Mouse (Mus musculus) right cerebral cortex, postnatal 14 days (tissue): ENCODE measurements at regions not wholly inside any gene's neighbourhood (a gene's known extent, or its start where the extent isn't known, plus 50 kb on each side); places are given as distances from the start of the nearest gene placed in this dataset.

Experiments used
- DNase-seq: peaks from one replicate; pipeline ENCODE4 v3.0.0; 2022

DNA sequence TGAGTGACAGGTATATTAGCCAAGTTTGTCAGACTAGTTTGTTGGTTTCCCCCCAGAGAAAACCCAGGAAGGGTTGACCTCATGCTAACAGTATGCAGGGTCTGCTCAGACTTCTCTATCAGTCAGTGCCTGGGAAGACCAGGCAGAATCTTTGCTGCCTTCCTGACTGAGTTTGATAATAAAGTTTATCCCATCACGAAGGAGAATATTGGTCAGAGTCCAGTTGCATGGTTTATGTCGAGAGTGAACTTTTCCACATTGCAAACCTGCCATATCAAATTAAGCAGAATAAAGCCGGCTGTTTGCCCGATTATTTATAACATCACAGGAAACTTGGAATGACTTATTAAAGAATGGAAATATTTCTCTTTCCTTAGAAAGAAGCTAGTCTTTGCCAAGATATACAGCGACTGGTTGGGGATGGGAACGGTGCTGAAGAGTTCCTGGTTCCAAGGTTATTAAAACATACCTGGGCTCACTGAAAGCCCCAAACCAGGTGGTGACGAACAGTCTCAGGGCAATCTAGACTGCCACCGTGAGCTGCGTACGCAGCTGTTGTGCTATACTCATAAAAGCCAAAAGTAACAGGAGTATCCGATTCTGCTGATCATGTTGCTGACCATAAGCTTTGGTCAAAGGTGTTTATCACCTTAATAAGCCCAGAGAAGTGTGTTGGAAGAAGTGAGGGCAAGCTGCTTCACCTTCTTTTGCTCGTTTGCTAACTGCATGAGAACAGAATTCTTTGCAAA, 1536.7 kb upstream of the Flrt2 start:
- no peak for DNase-seq

DNA sequence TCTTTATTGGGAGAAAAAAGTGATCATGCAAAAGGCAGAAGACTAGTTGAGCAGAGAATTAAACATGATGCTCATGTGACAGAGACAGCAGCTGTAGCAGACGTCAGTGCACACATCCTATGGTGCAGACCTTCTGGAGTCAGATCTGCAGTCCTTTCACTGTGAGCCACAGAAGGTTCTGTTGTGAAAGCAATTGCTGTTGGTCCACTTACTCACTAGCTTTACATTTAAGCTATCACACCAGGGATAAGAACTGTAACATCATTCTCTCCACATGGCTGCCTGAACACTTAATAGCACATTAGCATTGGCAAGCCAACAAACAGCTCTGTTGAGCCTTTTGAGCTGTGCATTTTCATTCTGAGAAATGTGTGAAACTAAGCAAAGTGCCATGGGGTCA, 1509.7 kb upstream of the Flrt2 start:
- DNase-seq = no peak

DNA sequence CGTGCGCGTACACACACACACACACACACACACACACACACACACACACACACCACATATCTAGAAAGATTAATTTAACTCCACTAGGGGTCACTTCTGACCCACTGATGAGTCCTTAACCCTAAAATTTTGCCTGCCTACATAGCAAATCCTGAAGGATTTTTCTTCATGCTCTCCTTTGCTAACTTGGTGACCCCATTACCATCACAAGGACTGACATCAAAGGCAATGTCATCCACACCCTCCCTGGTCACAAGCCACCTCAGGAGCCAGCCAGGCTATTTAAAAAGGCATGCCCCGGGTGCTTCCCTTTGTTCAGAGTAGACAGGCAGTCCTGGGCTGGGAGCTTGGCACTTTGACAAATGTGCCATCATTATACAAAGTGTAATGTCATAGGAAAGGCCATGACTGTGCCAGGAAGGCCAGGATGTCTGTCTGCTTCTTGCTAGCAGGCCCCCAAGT, 1501.4 kb upstream of the Flrt2 start:
- DNase-seq = no peak

DNA sequence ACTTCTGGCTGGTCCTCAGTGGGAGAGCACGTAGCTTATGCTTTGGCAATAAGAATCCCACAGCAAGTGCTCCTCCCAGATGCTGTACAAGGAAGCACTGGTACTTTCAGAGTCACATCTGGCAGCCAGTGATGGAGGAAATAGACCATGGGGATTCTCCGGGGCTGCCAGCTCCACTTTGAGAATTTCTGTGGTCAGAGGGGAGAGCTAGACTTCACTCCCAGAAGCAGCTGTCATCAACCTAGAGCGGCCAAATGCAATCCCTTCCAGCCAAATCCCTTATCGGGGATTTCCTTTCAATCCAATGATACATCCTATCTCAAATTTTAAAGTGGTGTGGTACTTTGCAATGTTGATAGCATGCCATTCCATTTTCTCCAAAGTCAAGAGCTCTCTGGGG, 1474.1 kb upstream of the Flrt2 start:
- DNase-seq = no peak

DNA sequence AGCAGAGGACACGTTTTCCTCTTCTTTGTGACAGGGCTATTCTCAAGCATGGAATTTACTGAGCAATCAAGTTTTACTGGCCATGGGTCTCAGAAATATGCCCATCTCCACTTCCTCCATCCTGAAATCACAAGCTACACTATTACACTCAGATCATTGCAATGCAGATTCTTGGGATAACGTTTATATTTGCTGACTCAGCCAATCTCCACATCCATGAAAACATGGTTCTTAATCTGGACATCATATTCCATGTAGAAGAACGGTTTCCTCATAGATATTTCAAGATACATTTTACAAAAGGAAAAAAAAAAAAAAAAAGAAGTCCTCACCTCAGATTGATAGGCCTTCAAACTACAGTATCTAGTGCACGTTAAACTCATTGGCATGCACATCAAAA, 1462.1 kb upstream of the Flrt2 start:
- no peak for DNase-seq

DNA sequence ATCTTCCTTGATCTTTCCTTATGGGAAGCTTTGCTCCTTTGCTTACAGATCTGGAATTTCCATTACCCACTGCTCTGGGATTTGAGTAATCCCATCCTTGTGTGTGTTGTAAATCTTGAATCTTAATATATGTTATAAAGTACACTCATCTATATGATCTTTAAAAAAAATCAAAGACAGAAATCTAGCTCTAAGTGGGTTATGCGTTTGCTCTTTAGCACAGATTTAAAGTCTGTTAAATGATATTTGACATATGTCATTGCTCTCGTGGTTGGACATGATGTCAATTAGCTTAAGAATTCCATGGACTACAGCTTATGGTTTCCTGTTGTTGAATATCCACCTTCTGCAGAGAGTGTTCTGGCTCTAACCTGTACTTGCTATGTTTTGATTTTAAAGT, 1446.7 kb upstream of the Flrt2 start:
- DNase-seq = no peak

DNA sequence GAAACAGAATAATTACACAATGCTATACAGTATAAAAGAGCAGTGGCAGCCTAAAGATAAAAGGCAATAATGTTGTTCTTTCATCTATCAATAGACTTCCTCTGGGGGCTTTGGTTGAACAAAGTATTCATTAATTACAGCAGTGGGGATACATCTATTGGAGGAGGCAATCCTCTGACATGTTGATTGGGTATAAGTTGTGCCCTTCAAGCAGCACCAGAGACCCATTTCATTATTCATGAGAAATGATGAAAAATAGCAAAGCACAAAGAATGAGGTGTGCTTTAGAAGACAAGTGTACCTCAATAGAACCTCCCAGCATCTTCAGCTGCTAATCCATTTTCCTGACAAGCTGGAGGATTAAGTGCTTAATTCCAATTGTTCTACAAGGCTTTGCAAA, 1444.7 kb upstream of the Flrt2 start:
- no peak for DNase-seq

DNA sequence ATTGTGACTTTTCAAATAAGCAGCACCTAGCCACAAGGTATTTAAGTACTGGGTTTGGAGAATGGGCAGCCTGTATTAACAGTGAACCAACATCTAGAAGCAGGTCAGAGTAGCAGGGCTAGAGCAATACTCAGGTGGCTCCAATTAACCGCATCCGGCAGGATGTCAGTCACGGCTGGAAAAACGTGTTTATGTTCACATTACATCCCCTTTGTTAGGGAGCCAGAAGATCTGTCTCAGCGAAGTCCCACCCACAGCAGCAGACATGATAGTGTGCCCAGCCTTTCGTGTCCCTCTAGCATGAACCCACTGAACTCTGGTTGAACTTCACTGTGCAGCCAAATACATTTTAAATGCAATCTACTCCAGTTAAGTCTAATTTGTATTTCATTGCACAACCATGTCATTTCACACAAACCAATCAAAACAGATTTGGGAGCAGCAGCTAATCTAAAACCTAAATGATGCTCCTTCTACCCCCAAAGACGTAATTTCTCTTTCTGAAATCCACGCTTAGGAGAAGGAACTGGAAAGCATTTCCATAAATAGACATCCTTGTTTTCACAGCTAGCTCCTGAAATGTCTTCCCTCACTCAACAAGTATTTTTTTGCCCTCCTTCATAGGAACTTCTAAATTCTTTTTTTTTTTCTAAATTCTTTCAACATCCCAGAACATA, 1438.9 kb upstream of the Flrt2 start:
- no peak for DNase-seq

DNA sequence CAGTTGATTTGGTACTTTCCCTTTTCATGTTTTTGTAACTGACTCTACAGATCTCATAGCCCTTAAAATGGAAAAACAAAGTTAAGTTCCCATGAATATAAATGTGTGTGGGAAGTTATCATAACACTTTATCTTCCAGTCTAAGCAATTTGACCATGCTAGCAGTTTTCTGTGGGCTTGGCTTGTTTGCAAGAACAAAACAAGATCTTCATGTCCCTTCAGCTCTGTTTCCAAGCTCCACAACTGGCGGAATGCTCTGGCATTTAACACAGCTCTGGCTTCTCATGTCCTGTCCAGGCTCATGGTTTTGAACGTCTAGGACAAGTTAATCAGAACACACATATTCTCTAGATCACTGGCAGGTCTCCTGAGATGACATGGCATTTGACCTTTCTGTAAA, 1411.1 kb upstream of the Flrt2 start:
- DNase-seq = no peak

DNA sequence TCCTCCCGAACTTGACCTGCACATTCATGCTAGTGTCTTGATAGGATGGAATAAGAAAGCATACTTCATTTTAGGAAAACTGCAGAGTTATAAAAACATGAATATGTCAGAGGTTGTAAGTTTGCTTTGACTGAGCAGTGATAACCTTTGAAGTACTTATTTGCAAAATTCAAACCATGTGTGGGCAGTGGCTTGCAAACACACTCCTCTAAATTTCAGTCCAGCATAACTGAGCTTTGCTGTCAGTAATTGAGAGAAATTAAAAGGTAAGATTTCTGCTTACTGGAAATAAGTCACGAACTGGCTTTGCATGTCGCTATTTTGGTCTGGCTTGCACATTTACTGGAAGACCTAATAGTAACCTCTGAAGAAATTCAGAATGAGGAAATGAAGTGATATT, 1409.1 kb upstream of the Flrt2 start:
- no peak for DNase-seq

DNA sequence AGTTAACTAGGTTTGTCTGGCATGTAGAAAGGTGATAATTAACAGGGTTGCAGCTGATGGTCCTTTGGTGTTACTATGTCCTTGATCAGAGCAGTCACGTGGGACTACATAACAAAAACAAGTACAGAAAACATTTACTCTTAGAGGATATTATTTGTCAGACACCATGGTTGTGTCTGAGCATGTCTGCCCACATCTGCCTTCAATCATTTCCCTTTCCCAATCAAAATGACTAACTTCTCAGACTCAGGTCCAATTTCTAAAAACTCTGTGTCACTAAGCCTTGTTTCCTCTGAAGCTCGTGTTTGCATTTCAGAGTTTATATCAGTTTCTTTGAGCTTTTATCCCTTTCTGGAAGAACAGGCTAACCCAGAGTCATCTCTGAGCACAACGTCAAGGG, 1408.5 kb upstream of the Flrt2 start:
- DNase-seq = no peak

DNA sequence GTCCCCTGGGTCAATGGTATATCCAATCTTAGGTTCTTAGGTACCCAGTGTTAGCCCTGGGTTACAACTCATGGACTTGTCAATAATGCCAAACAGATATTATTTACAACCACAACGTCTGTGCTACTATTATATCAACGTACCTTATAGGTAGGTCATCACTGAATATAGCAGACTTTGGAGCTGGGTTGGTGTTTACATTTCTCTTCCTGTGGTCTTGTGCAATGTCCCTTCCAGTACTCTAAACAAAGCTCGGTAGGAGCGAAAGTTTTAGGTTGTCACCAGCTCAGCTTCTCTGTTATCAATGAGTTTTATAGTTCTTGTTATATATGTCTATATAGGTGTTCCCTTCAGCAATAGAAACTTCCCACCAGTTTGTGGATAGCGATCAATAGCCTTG, 1394.2 kb upstream of the Flrt2 start:
- DNase-seq = no peak

DNA sequence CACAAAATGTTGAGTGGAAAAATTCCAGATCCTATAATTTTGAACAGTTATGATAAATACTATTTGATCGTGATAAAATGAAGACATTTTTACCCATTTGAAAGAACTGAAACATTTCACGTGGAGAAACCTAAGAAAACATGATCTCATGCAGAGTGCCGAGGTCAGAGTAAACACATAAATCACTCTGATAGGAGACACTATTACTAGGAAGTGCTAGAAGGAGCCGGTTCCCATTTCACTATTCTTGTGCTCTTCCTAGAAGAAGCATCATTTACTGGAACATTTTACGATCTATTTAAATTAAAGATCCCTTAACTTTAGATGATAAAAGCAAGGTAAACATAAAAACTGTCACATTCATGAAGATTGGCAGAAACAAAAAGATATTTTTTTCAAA, 1359.7 kb upstream of the Flrt2 start:
- DNase-seq = no peak

DNA sequence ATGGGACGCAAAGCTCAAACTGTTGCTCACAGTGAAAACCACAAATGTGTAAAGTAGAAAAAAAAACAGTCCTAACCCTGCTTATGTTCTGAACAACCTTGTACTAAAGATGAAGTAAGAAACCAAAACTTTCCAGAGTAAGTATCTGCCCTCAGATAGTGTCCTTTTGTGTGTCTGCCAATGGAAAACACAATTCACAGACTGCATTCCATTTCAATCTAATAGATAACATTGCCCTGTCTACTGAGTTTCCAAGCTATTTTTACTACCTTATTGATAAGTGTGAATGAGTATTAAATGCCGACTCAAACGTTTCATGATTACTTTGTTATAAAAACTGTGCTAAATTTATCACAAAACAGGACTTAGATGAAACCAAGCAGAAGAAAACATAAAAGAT, 1357.4 kb upstream of the Flrt2 start:
- no peak for DNase-seq

DNA sequence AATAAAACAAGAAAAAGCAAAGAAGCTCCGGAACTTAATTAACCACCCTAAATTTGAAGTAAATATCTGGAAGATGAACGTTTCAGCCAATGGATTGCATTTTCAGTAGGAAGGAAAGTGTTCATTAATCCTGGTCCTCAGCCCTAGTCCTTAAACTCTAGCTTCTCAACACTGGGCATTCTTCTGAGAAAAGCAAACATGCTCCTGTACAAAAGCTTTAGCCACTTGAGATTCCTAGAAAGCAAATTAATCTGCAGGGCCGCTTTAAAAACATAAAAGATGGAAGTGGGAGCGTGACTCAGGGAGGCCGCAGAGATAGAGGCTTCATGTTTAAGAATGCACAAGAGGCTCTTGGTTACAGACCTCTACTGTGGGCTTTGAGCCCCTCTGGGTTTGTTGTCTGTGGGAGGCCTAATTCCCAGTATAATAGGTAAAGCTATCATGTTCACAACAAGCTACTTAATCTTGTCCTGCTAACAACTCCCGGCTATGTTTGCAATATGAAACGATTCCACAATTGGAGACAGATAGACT, 1342.3 kb upstream of the Flrt2 start:
- DNase-seq = no peak

DNA sequence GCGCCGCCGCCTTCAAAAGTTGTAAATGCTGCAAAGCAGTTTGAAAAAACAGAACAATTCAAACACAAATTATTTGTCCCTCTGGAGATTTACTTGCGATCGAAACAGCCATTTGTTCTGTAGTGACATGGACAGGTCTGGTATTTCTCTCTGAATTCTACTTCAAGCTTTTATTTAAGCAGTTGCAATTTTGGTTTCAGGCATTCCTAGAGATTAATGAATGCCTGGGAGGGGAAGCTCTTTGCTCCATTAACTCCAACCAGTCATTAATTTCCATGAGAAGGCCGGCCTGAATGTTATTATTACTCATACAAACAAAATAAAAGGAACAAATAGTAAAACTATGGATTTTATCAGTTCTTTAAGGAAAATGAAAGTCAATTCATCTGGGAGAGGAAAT, 1327.8 kb upstream of the Flrt2 start:
- DNase-seq = no peak

DNA sequence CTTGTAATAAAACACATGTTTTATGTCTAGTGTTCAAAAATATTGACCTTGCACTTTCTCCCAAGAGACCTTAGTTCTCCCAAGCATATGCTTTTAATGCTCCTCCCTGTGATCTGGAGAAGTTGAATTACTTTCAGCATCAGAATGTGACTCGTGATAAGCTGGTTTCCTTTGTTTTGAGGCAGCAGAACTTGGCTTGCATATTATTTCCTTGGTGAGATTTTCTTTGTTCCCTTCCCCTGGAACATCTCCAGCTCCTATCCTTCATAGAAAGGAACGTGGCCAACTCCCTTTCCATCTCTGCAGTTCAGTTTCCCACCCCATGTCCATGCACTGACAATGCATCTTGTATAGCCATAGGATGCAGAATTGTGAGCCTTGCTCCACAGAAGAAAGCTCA, 1292.0 kb upstream of the Flrt2 start:
- no peak for DNase-seq

DNA sequence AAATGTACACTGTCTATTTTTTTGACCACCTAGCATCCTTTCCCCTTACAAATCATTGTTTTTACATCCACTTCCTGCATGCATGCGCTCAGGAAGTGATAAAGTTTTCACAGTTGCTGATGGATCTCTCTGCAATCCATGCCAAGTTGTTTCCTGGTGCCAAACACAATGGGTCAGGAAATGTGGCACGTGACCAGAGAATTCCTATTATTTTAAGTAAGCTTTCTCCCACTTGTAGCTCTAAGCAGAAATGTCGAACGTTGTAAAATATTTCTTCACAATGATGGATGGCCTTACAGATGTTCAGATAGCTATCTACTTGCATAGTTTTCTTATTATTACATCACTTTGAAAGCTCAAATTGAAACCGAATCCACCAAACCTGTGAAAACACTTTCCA, 1271.1 kb upstream of the Flrt2 start:
- DNase-seq = no peak

DNA sequence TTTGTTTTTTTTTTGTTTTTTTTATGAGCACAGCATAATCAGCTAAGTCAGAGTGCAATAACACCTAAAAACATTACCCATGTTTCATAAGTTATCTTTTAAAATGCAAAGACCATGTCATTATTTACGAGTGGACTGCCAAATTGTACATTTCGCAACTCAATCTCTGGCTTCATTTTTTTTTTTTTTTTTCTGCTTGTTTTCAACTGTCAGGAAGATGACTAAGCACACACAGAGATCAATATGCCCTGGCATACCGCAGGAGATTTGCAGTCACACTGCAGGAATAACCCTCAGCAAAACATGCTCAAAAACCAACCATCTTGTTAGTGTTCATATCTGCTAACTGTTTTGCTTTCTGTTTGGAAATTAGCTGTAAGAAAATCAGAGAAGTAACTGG, 1270.3 kb upstream of the Flrt2 start:
- DNase-seq = no peak

DNA sequence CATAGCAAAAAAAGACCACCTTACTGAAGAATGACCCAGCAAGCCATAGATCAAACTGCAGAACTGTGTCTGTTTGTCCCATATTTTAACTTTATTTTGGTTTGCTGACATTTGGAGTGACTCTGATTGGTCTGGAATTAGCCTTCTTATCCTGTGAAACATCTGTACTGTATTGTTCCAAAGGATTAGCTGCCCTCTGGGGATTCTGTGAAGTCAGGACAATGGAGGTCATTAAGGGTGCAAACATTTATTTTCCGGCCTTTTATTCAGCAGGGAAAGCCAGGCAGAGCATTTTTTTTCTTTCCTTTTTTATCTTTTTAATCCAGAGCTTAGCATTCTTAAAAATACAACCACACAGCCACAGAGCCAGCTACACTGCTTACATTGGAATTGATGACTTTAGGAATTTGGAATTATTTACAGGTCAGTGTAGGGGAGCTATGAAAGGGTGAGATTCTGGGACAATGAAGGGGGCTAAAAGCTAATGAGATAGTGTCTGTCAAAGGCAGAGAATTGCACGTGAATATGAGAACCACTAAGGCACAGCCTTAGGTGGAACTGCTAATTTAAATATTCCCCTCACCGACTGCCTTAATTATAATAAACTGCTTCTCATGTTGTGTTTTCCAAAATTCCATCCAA, 1267.6 kb upstream of the Flrt2 start:
- DNase-seq = no peak

DNA sequence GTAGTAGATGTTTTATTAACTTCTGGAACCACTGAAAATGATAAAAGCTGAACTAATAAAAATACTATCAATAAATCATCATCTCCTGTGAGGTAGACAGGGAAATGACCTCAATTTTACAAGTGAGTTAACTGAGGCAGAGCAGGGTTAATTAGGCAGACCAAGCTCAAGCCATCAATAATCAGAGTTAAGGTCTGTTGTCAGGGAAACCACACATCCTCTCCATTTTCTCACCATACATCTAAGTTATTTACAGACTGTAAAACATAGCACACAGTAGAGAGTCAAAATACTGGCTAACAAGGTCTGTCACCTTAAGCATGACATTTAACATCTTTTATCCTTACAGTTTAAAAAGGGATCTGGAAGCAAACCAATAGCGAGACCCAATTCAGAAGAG, 1242.5 kb upstream of the Flrt2 start:
- no peak for DNase-seq

DNA sequence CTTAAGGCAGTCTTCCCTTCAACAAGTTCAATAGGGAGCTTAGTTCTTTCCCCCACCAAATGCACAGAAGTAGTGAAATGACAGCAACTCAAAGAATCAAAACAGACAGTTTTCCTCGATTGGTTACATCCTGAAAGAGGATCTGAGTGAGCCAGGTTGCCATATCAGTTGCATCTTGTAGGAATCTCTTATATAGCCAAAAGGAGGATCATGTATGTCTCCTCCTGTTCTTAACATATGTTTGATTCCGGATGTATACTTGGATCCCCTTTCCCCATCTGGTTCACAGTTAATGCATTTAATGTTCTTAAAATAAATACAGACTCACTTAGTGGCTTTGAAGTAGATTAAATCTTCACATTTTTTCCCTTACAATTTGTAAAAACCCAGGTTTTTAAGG, 1224.0 kb upstream of the Flrt2 start:
- no peak for DNase-seq

DNA sequence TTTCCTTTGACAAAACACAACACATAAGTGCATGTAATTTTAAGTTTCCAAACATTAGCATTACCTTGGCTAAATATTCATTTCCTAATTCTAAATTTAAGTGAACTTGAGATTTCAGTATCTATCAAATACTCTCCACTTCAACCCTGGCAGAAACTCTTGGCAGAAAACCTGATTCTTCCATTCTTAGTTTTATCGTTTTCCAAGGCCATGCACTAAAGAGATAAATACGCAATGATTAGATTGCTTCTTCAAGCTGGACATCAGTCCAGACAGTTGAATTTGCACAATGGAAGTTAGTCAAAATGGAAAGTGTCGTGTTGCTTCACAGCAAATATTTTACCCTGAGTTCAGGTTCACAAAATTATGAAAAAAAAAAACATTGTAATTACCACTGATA, 1223.4 kb upstream of the Flrt2 start:
- no peak for DNase-seq

DNA sequence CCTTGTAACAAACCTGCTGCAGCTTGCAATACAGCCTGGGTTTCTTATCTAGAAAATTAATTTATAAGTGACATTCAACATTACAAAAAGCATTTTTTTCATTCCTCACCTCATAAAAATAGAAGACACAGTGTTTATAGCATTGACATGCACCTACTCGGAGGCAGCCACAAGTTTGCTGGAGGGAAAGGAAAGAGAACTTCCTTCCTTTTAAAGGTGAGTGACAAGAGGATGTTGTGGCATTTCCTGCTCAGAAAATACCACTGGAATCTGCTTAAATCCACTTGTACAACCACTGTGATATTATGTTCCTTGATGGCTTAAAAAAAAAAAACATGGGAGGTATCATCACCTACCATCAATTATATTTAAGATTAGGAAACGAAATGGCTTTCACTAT, 1222.2 kb upstream of the Flrt2 start:
- DNase-seq = no peak
